Mouse (Mus musculus): Measurements from ENCODE around the gene Lrcol1.

- TF ChIP-seq CTCF (IDR thresholded peaks at IDR 0.05; ENCODE audit: control insufficient read depth, insufficient read depth, low read length), result no peak
- TF ChIP-seq POLR2A (IDR thresholded peaks at IDR 0.05; ENCODE audit: borderline replicate concordance, control insufficient read depth, low read depth, low read length), result no peak
These were observed 35.7 kb upstream of the Lrcol1 start for GRCm38 (mm10) chr5:110308861-110309260.
